Mouse (Mus musculus): Measurements from ENCODE around the gene Oprm1. TPM values are rescaled to one million over a fixed set of nuclear protein-coding genes. Genes with fewer than 3 reads are reported as not detected.
"Not testable (repeated sequence)": the region's sequence is repeated elsewhere in the genome, so short reads cannot be mapped to it uniquely, and the experiment has no call there.

Oprm1 gene
- polyA plus RNA-seq, 1 experiment from 2014 or later = not detected

GRCm38 (mm10) chr10:6848162-6848754 lies 90.0 kb downstream of the Oprm1 start:
- no peak overlapping the region for H3K4me2 ChIP-seq (replicated peaks)
- no peak; the same call in 1 of the 2 replicates for ATAC-seq (ENCODE audit: insufficient number of reproducible peaks, insufficient read depth, low FRiP score, low TSS enrichment)
- H3K27ac ChIP-seq = no peak overlapping the region
- 47% methylated on average over 7 of the region's 7 CpGs for WGBS
- H3K9me3 ChIP-seq = no peaks in the 10 kb centered on the region
- no peaks in the 10 kb centered on the region for H3K36me3 ChIP-seq
- H3K4me3 ChIP-seq = no peak overlapping the region
- no peaks in the 10 kb centered on the region for H3K4me1 ChIP-seq
- H3K9ac ChIP-seq = no peak overlapping the region
- H3K27me3 ChIP-seq = no peaks in the 10 kb centered on the region

GRCm38 (mm10) chr10:6848834-6849233 lies 90.5 kb downstream of the Oprm1 start:
- no peak for ATAC-seq (ENCODE audit: insufficient number of reproducible peaks, insufficient read depth, low FRiP score, low TSS enrichment)
- H3K36me3 ChIP-seq = no peaks in the 10 kb centered on the region
- no peak overlapping the region for H3K4me2 ChIP-seq (replicated peaks)
- H3K27ac ChIP-seq = no peak overlapping the region
- H3K9ac ChIP-seq = no peak overlapping the region
- H3K27me3 ChIP-seq = no peaks in the 10 kb centered on the region
- 55% methylated on average over 2 of the region's 2 CpGs for WGBS
- H3K4me1 ChIP-seq = no peaks in the 10 kb centered on the region
- H3K4me3 ChIP-seq = no peak overlapping the region
- no peaks in the 10 kb centered on the region for H3K9me3 ChIP-seq

GRCm38 (mm10) chr10:6855812-6856211 lies 97.5 kb downstream of the Oprm1 start:
- no peaks in the 10 kb centered on the region for H3K9me3 ChIP-seq
- no peak overlapping the region for H3K9ac ChIP-seq
- no peak for ATAC-seq (ENCODE audit: insufficient number of reproducible peaks, insufficient read depth, low FRiP score, low TSS enrichment)
- no peak overlapping the region for H3K4me2 ChIP-seq (replicated peaks)
- no peaks in the 10 kb centered on the region for H3K36me3 ChIP-seq
- WGBS = 64% methylated on average over 3 of the region's 3 CpGs
- no peaks in the 10 kb centered on the region for H3K4me1 ChIP-seq
- H3K27me3 ChIP-seq = no peaks in the 10 kb centered on the region
- H3K4me3 ChIP-seq = no peak overlapping the region
- H3K27ac ChIP-seq = no peak overlapping the region

- no peak overlapping the region for H3K4me3 ChIP-seq
- ATAC-seq (ENCODE audit: insufficient number of reproducible peaks, insufficient read depth, low FRiP score, low TSS enrichment) = no peak
- no peaks in the 10 kb centered on the region for H3K36me3 ChIP-seq
- H3K9me3 ChIP-seq = peaks cover 9% of the 10 kb centered on the region
- no peak overlapping the region for H3K9ac ChIP-seq
- no peaks in the 10 kb centered on the region for H3K27me3 ChIP-seq
- 78% methylated on average over 7 of the region's 7 CpGs for WGBS
- H3K4me1 ChIP-seq = no peaks in the 10 kb centered on the region
- H3K27ac ChIP-seq = no peak overlapping the region
- no peak overlapping the region for H3K4me2 ChIP-seq (replicated peaks)
These were observed 113.2 kb downstream of the Oprm1 start for GRCm38 (mm10) chr10:6871418-6872072.

- H3K4me2 ChIP-seq (replicated peaks) = no peak overlapping the region
- peaks cover 4% of the 10 kb centered on the region for H3K9me3 ChIP-seq
- 71% methylated on average over 1 of the region's 1 CpGs for WGBS
- H3K27ac ChIP-seq = no peak overlapping the region
- H3K4me3 ChIP-seq = no peak overlapping the region
- no peaks in the 10 kb centered on the region for H3K4me1 ChIP-seq
- no peak for ATAC-seq (ENCODE audit: insufficient number of reproducible peaks, insufficient read depth, low FRiP score, low TSS enrichment)
- H3K27me3 ChIP-seq = no peaks in the 10 kb centered on the region
- no peaks in the 10 kb centered on the region for H3K36me3 ChIP-seq
- no peak overlapping the region for H3K9ac ChIP-seq
These were observed 115.6 kb downstream of the Oprm1 start for GRCm38 (mm10) chr10:6873917-6874316.

GRCm38 (mm10) chr10:6878276-6878881 lies 120.1 kb downstream of the Oprm1 start:
- no peak for ATAC-seq (ENCODE audit: insufficient number of reproducible peaks, insufficient read depth, low FRiP score, low TSS enrichment)
- Histone ChIP-seq H3K4me2 (replicated peaks) (no peak overlapping the region), H3K36me3 (no peaks in the 10 kb centered on the region), H3K27ac (no peak overlapping the region), H3K4me1 (no peaks in the 10 kb centered on the region), H3K9ac (no peak overlapping the region), H3K9me3 (no peaks in the 10 kb centered on the region), H3K27me3 (no peaks in the 10 kb centered on the region), H3K4me3 (no peak overlapping the region)
- 85% methylated on average over 2 of the region's 2 CpGs for WGBS

- not testable (repeated sequence) for H3K9me3 ChIP-seq; H3K27ac ChIP-seq; H3K27me3 ChIP-seq; H3K4me3 ChIP-seq; H3K36me3 ChIP-seq; ATAC-seq (ENCODE audit: insufficient number of reproducible peaks, insufficient read depth, low FRiP score, low TSS enrichment); H3K4me1 ChIP-seq; H3K4me2 ChIP-seq (replicated peaks); H3K9ac ChIP-seq
- WGBS = 97% methylated on average over 1 of the region's 1 CpGs
These were observed 123.7 kb downstream of the Oprm1 start for GRCm38 (mm10) chr10:6882041-6882440.

- ATAC-seq (ENCODE audit: insufficient number of reproducible peaks, insufficient read depth, low FRiP score, low TSS enrichment) = no peak
- Histone ChIP-seq H3K4me3 (no peak overlapping the region), H3K9me3 (no peaks in the 10 kb centered on the region), H3K4me1 (peaks cover 5% of the 10 kb centered on the region; the same call in 1 of the 2 replicates), H3K36me3 (no peaks in the 10 kb centered on the region), H3K27ac (no peak overlapping the region), H3K27me3 (no peaks in the 10 kb centered on the region), H3K4me2 (replicated peaks) (no peak overlapping the region), H3K9ac (no peak overlapping the region)
- WGBS = 0% methylated on average over 1 of the region's 1 CpGs
These were observed 127.2 kb downstream of the Oprm1 start for GRCm38 (mm10) chr10:6885460-6885859.

- Histone ChIP-seq H3K9ac (no peak overlapping the region), H3K27me3 (no peaks in the 10 kb centered on the region), H3K36me3 (no peaks in the 10 kb centered on the region), H3K9me3 (no peaks in the 10 kb centered on the region), H3K4me1 (peaks cover 5% of the 10 kb centered on the region; the same call in 1 of the 2 replicates), H3K4me3 (no peak overlapping the region), H3K27ac (no peak overlapping the region), H3K4me2 (replicated peaks) (no peak overlapping the region)
- ATAC-seq (ENCODE audit: insufficient number of reproducible peaks, insufficient read depth, low FRiP score, low TSS enrichment) = no peak
- WGBS = 67% methylated on average over 5 of the region's 5 CpGs
These were observed 131.4 kb downstream of the Oprm1 start for GRCm38 (mm10) chr10:6889640-6890245.

GRCm38 (mm10) chr10:6890348-6891009 lies 132.2 kb downstream of the Oprm1 start:
- Histone ChIP-seq H3K4me1 (peaks cover 5% of the 10 kb centered on the region; the same call in 1 of the 2 replicates), H3K9me3 (no peaks in the 10 kb centered on the region), H3K27ac (no peak overlapping the region), H3K4me3 (no peak overlapping the region), H3K9ac (no peak overlapping the region), H3K4me2 (replicated peaks) (no peak overlapping the region), H3K36me3 (no peaks in the 10 kb centered on the region), H3K27me3 (no peaks in the 10 kb centered on the region)
- no peak for ATAC-seq (ENCODE audit: insufficient number of reproducible peaks, insufficient read depth, low FRiP score, low TSS enrichment)
- WGBS = 84% methylated on average over 5 of the region's 5 CpGs

GRCm38 (mm10) chr10:6895796-6896195 lies 137.5 kb downstream of the Oprm1 start:
- no peak for ATAC-seq (ENCODE audit: insufficient number of reproducible peaks, insufficient read depth, low FRiP score, low TSS enrichment)
- no peak overlapping the region for H3K9ac ChIP-seq
- H3K27ac ChIP-seq = no peak overlapping the region
- no peaks in the 10 kb centered on the region for H3K4me1 ChIP-seq
- H3K36me3 ChIP-seq = no peaks in the 10 kb centered on the region
- 62% methylated on average over 3 of the region's 3 CpGs for WGBS
- no peaks in the 10 kb centered on the region for H3K27me3 ChIP-seq
- H3K9me3 ChIP-seq = no peaks in the 10 kb centered on the region
- no peak overlapping the region for H3K4me3 ChIP-seq
- no peak overlapping the region for H3K4me2 ChIP-seq (replicated peaks)

Data from embryonic facial prominence, embryonic 12.5 days (tissue).